Mouse (Mus musculus): ENCODE measurements around the gene Ubox5. TPM values are rescaled to one million over a fixed set of nuclear protein-coding genes. Genes with fewer than 3 reads are reported as not detected.

Ubox5 gene
- polyA plus RNA-seq, 1 experiment from 2014 or later: 12.4 TPM

DNA sequence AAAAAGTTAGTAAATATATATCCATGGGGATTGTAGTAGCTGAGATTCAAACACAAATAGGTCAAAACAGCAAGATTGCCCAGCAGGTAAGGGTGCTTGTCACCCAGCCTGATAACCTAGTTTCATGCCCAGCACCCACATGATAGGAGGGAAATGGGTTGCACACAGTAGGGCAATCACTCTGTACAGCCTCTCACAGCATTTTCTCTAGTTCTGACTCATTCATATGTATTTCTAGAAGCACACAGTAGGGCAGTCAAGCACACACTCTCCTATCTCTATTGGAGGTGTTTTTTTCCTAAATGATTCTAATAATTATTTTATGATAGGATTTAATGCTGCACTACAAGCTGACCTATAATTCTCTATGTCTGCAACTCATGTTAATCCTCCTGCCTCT lies 59.9 kb downstream of the Ubox5 start:
- H3K27ac ChIP-seq (replicated peaks): no peak overlapping the region

DNA sequence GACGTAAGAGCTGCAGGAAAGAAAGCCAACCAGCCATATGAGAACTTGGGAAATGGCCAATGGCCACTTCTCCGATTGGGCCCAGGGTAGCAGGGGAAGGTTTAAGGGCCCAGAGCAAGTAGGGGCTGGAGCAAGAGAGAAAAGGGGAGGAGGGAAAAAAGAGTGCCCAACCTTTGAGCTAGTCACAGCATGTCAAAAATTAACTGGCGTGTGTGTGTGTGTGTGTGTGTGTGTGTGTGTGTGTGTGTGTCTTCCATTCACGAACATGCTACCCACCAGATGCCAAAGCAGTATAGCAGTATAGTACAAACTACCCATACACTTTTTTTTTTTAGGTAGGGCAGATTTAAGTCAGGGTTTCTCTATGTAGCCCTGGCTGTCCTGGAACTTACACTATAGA lies 60.9 kb downstream of the Ubox5 start:
- no peak for ATAC-seq (ENCODE audit: low read depth)
- WGBS: 81% methylated on average over 4 of the region's 4 CpGs
- H3K4me2 ChIP-seq: no peak overlapping the region
- no peaks in the 10 kb centered on the region for H3K9me3 ChIP-seq
- no peak overlapping the region for H3K27ac ChIP-seq (replicated peaks)
- peaks cover 17% of the 10 kb centered on the region for H3K4me1 ChIP-seq (replicated peaks)
- H3K9ac ChIP-seq: no peak overlapping the region
- H3K36me3 ChIP-seq: peaks cover 23% of the 10 kb centered on the region
- H3K4me3 ChIP-seq: no peak overlapping the region
- peaks cover under 1% of the 10 kb centered on the region; the same call in 1 of the 2 replicates for H3K27me3 ChIP-seq

More for the DNA sequence above, 59.9 kb downstream of the Ubox5 start:
- no peak for ATAC-seq (ENCODE audit: low read depth)
- Histone ChIP-seq H3K4me3 (no peak overlapping the region), H3K36me3 (peaks cover 22% of the 10 kb centered on the region), H3K9ac (no peak overlapping the region), H3K4me2 (no peak overlapping the region), H3K4me1 (replicated peaks) (peaks cover 9% of the 10 kb centered on the region), H3K9me3 (no peaks in the 10 kb centered on the region), H3K27me3 (peaks cover 10% of the 10 kb centered on the region)

DNA sequence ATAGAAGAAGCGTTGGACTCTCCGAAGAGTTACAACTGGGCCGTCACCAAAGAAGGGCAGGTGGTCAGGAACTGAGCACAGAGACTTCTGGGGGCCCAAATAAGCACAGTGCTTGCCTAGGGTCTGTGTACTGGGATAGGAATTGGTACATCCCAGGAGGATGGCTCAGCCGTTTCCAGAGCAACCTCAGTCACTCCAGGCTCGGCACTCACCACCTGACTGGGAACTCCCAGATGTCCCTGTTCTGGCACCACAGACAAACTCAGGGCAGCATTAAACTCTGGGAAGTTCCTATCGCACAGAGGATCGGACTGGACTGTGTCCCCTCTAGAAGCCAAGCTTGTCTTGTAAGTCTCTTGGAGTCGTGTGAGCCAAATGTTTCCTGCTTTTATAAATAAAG lies 64.9 kb downstream of the Ubox5 start:
- Histone ChIP-seq H3K4me3 (peak overlapping the region; percentile 97), H3K27me3 (no peaks in the 10 kb centered on the region), H3K9me3 (no peaks in the 10 kb centered on the region), H3K27ac (replicated peaks) (no peak overlapping the region), H3K36me3 (peaks cover 23% of the 10 kb centered on the region), H3K4me2 (peak overlapping the region; percentile 94), H3K9ac (peak overlapping the region; percentile 95), H3K4me1 (replicated peaks) (peaks cover 24% of the 10 kb centered on the region)
- no peak for ATAC-seq (ENCODE audit: low read depth)
- WGBS: 83% methylated on average over 8 of the region's 8 CpGs

DNA sequence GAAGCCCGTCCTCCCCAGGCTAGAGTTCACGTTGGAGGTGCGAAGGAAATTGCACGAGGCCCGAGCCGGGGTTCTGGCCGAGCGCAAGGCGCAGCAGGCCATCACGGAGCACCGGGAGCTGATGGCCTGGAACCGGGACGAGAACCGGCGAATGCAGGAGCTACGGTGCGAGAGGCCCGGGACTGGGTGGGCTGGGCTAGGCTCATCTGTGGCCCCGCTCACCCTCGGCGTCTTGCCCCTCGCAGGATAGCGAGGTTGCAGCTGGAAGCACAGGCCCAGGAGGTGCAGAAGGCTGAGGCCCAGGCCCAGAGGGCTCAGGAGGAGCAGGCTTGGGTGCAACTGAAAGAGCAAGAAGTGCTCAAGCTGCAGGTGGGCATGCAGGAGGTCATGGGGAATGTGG lies 65.8 kb downstream of the Ubox5 start:
- peak; percentile 60 for ATAC-seq (ENCODE audit: low read depth)

DNA sequence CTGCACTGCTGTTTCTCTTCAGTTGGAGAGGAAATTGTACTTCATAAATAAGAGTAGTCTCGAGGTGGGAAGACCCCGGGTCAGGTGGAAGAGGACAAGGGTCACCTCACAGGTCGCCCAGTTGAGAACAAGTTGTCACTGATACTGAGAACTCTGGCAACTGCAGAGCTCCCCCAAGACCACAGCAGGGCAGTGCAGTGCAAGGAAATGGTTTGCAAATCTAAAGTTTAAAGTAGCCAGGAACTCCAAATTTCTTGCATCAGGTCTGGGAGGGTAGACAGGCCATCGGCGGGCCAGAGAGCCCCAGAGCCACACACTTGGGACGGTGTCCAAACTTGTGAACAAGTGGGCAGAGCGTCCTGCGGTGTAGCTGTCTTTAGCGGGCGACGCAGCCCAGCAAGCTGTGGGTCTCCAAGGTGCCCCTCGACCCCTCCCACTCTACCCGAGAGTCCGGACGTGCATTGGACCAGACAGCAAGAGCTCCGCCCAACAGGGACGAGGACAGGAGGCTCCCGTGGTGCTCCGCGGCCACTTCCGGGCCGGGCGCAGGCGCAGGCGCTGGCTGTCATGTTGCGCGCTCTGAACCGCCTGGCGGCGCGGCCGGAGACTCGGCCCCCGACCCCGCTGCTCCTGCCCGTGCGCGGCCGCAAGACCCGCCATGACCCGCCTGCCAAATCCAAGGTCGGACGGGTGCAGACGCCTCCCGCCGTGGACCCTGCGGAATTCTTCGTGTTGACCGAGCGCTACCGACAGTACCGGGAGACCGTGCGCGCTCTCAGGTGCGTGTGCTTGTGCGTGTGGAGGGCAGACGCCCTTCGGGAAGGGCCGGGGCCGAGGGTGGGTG lies 66.4 kb downstream of the Ubox5 start, which contains the start of gene Mrps26:
TSS of gene Mrps26 (plus strand) at position 531 of the 844 bp plus-strand sequence.
- H3K27ac ChIP-seq (replicated peaks): peak within 1 kb of the TSS; percentile 52
- peaks cover 26% of the 10 kb centered on the region for H3K36me3 ChIP-seq
- peak; percentile 99 for ATAC-seq (ENCODE audit: low read depth)
- H3K27me3 ChIP-seq: no peaks in the 10 kb centered on the region
- peaks cover 24% of the 10 kb centered on the region for H3K4me1 ChIP-seq (replicated peaks)
- under 1% methylated on average over 61 of the region's 61 CpGs for WGBS
- H3K9ac ChIP-seq: peak within 1 kb of the TSS; percentile 95
- no peaks in the 10 kb centered on the region for H3K9me3 ChIP-seq
- H3K4me3 ChIP-seq: peak within 1 kb of the TSS; percentile 97
- peak within 1 kb of the TSS; percentile 94 for H3K4me2 ChIP-seq

More for the DNA sequence above, 65.8 kb downstream of the Ubox5 start:
- peak overlapping the region; percentile 94 for H3K4me2 ChIP-seq
- no peaks in the 10 kb centered on the region for H3K9me3 ChIP-seq
- H3K27me3 ChIP-seq: no peaks in the 10 kb centered on the region
- peaks cover 24% of the 10 kb centered on the region for H3K4me1 ChIP-seq (replicated peaks)
- WGBS: 2% methylated on average over 23 of the region's 23 CpGs
- peak overlapping the region; percentile 97 for H3K4me3 ChIP-seq
- H3K27ac ChIP-seq (replicated peaks): peak overlapping the region; percentile 52; the same call in 1 of the 2 replicates
- peaks cover 23% of the 10 kb centered on the region for H3K36me3 ChIP-seq
- H3K9ac ChIP-seq: peak overlapping the region; percentile 95

DNA sequence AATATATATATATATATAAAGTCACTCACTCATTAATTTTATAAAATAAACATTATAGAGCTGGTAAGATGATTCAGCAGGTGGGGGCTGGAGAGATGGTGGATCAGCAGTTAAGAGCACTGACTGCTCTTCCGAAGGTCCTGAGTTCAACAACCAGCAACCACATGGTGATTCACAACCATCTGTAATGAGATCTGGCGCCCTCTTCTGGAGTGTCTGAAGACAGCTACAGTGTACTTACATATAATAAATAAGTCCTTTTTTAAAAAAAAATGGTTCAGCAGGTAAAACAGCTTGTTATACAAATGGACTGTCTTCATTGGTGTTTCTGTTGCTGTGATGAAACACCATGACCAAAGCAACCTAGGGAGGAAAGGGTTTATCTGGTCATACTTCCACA lies 71.8 kb downstream of the Ubox5 start:
- Histone ChIP-seq H3K4me2 (no peak overlapping the region), H3K27me3 (no peaks in the 10 kb centered on the region), H3K4me3 (no peak overlapping the region), H3K36me3 (peaks cover 54% of the 10 kb centered on the region), H3K9me3 (no peaks in the 10 kb centered on the region), H3K27ac (replicated peaks) (no peak overlapping the region), H3K4me1 (replicated peaks) (peaks cover 5% of the 10 kb centered on the region), H3K9ac (no peak overlapping the region)
- 72% methylated on average over 2 of the region's 2 CpGs for WGBS
- no peak for ATAC-seq (ENCODE audit: low read depth)

DNA sequence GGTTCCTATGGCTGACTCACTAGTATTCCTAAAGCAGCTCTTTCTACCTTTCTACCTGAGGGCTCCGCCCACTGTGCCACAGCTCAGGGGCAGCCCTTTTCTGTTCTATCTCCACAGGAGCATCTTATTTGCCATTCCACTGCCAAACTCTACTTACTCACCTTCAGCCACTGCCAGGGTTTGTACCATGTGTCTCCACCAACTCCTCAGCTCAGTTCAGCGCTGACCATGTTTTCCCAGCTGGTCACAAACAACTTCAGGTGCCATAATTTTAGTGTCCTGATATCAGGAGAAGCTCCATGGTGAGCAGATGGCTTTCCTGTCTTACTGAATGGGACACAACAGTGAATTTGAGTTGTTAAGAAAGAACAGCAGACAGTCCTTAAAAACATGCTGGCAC lies 72.4 kb downstream of the Ubox5 start:
- H3K4me1 ChIP-seq (replicated peaks): no peaks in the 10 kb centered on the region
- H3K27me3 ChIP-seq: no peaks in the 10 kb centered on the region
- no peak overlapping the region for H3K27ac ChIP-seq (replicated peaks)
- no peak for ATAC-seq (ENCODE audit: low read depth)
- WGBS: 99% methylated on average over 2 of the region's 2 CpGs
- H3K9ac ChIP-seq: no peak overlapping the region
- H3K4me3 ChIP-seq: no peak overlapping the region
- H3K36me3 ChIP-seq: peaks cover 59% of the 10 kb centered on the region
- no peaks in the 10 kb centered on the region for H3K9me3 ChIP-seq
- no peak overlapping the region for H3K4me2 ChIP-seq

DNA sequence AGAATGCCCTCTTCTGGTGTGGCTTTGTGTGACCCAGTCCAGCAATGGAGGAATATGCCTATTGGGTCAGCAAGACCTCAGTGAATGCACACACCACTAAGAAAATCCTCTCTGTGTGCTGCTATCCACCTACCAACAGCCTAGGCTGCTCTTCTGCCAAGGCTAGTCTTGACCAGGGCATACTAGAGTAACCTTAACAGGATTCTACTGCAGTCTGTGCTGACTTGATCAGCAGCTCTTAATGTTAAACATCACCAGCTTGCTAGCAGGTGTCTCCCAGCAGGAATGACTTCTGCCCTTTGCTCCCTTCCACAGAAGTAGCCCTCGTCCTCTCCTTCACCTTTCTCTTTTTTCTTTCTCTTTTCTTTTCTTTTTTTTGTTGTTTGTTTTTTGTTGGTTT lies 73.5 kb downstream of the Ubox5 start:
- Histone ChIP-seq H3K4me2 (no peak overlapping the region), H3K4me1 (replicated peaks) (no peaks in the 10 kb centered on the region), H3K9me3 (no peaks in the 10 kb centered on the region), H3K4me3 (no peak overlapping the region), H3K36me3 (peaks cover 71% of the 10 kb centered on the region), H3K27ac (replicated peaks) (no peak overlapping the region), H3K9ac (no peak overlapping the region), H3K27me3 (no peaks in the 10 kb centered on the region)
- 91% methylated on average over 1 of the region's 1 CpGs for WGBS
- ATAC-seq (ENCODE audit: low read depth): no peak

DNA sequence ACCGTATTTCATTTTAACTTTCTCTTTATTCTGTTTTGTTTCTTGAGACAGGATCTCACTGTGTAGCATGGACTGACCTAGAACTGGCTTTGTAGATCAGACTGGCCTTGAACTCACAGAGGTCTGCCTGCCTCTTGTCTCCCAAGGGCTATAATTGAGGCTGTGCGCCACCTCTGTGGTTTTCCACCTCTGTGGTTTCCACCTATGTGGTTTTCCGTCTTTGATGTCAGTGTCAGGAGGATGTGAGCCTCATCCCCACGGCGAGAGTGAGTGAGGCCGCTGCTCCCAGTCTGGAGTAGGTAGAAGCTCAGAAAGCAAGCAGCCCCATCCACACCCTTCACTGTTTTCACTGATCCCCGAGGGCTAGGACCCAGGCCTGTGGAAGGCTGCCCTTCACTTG lies 75.0 kb downstream of the Ubox5 start:
- no peak for ATAC-seq (ENCODE audit: low read depth)
- no peaks in the 10 kb centered on the region for H3K4me1 ChIP-seq (replicated peaks)
- no peaks in the 10 kb centered on the region for H3K9me3 ChIP-seq
- no peak overlapping the region for H3K9ac ChIP-seq
- H3K27me3 ChIP-seq: no peaks in the 10 kb centered on the region
- H3K4me2 ChIP-seq: no peak overlapping the region
- no peak overlapping the region for H3K27ac ChIP-seq (replicated peaks)
- peaks cover 86% of the 10 kb centered on the region for H3K36me3 ChIP-seq
- no peak overlapping the region for H3K4me3 ChIP-seq
- WGBS: 89% methylated on average over 7 of the region's 7 CpGs

DNA sequence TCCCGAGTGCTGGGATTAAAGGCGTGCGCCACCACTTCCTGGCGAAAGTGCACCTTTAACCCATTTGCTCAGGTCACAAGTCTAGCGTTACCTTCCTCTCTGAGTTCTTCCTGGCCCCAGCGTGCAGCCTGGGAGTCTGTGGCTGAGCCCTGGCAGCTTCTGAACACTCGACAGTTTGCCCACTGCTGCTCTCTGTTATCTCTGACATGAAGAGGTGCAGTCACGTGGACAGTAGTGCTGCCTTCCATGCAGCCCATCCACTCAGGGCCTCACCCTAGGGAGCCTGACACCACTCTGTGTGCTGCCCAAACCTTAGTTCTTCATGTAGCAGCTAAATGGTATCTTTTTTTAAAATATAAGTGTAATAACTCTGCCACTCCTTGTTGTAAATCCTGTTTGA lies 82.9 kb downstream of the Ubox5 start:
- H3K27ac ChIP-seq (replicated peaks): no peak overlapping the region
- H3K27me3 ChIP-seq: no peaks in the 10 kb centered on the region
- H3K36me3 ChIP-seq: peaks cover 98% of the 10 kb centered on the region
- no peaks in the 10 kb centered on the region for H3K9me3 ChIP-seq
- no peak overlapping the region for H3K4me3 ChIP-seq
- 92% methylated on average over 8 of the region's 8 CpGs for WGBS
- H3K4me1 ChIP-seq (replicated peaks): no peaks in the 10 kb centered on the region
- no peak overlapping the region for H3K9ac ChIP-seq
- no peak for ATAC-seq (ENCODE audit: low read depth)
- H3K4me2 ChIP-seq: no peak overlapping the region

DNA sequence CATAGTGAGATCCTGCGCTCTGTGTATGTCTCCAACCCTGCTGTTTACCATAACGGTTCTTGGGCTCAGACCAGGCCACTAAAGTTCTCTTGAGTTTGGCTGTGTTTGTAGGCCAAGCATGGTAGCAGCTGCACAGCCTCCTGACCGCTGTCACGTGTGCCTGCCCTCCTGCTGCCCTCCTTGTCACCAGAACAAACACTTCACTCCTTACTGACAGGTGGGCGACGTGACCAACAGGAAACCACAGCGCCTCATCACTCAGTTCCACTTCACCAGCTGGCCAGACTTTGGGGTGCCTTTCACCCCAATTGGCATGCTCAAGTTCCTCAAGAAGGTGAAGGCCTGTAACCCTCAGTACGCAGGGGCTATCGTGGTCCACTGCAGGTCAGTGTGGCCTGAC lies 89.6 kb downstream of the Ubox5 start:
- Histone ChIP-seq H3K9me3 (no peaks in the 10 kb centered on the region), H3K4me1 (replicated peaks) (no peaks in the 10 kb centered on the region), H3K4me2 (no peak overlapping the region), H3K27me3 (no peaks in the 10 kb centered on the region), H3K9ac (no peak overlapping the region), H3K36me3 (peaks cover 96% of the 10 kb centered on the region), H3K27ac (replicated peaks) (no peak overlapping the region), H3K4me3 (no peak overlapping the region)
- ATAC-seq (ENCODE audit: low read depth): no peak
- WGBS: 92% methylated on average over 9 of the region's 9 CpGs
